Mouse (Mus musculus): ENCODE results near the gene Rps23. TPM values are rescaled to one million over a fixed set of nuclear protein-coding genes. Genes with fewer than 3 reads are reported as not detected.

Rps23 gene
- total RNA-seq, 2 experiments from 2014 or later = 256 TPM

Other genes starting within 250 kb of the Rps23 start
- gene Atp6ap1l, start 17.6 kb upstream of the Rps23 start, total RNA-seq (2021) = not detected